Mouse (Mus musculus) MEL (cell line): ENCODE measurements at regions not wholly inside any gene's neighbourhood (a gene's known extent, or its start where the extent isn't known, plus 50 kb on each side); places are given as distances from the start of the nearest gene placed in this dataset.

Experiments used
- BHLHE40 ChIP-seq: IDR thresholded peaks from 2 replicates; pipeline ENCODE4 v1.6.1; 2012; ENCODE audit warnings: low read depth, mild to moderate bottlenecking, inconsistent platforms, low read length, improper control_type of control experiment, borderline replicate concordance
- CTCF ChIP-seq, 3 experiments: IDR thresholded peaks in 2 of 3; conservative IDR thresholded peaks in 1 of 3; 2 replicates each; pipeline ENCODE4 v1.5.1; 2011 to 2012; ENCODE audit warnings: low read length in 3 of 3, low read depth in 2 of 3, mild to moderate bottlenecking in 2 of 3, improper control_type of control experiment in 1 of 3, inconsistent platforms in 1 of 3, mixed read lengths in 1 of 3, moderate library complexity in 1 of 3; ENCODE audit not compliant: control insufficient read depth in 1 of 3, insufficient read depth in 1 of 3, poor library complexity in 1 of 3, severe bottlenecking in 1 of 3
- GABPA ChIP-seq: IDR thresholded peaks from 2 replicates; pipeline ENCODE4 v1.6.1; 2012; ENCODE audit warnings: low read depth, mild to moderate bottlenecking, inconsistent platforms, low read length, improper control_type of control experiment, moderate library complexity
- GATA1 ChIP-seq: IDR thresholded peaks from 2 replicates; pipeline ENCODE4 v1.6.1; 2011; ENCODE audit warnings: low read depth, low read length, improper control_type of control experiment
- JUND ChIP-seq: IDR thresholded peaks from 2 replicates; pipeline ENCODE4 v1.6.1; 2011; ENCODE audit warnings: low read depth, mild to moderate bottlenecking, improper control_type of control experiment, low read length
- KAT2A ChIP-seq: conservative IDR thresholded peaks from 2 replicates; pipeline ENCODE4 v1.6.1; 2012; ENCODE audit warnings: low read depth, low read length, improper control_type of control experiment, inconsistent platforms
- MXI1 ChIP-seq: IDR thresholded peaks from 2 replicates; pipeline ENCODE4 v1.6.1; 2011; ENCODE audit warnings: mild to moderate bottlenecking, low read depth, low read length, improper control_type of control experiment
- NELFE ChIP-seq: IDR thresholded peaks from 2 replicates; pipeline ENCODE4 v1.6.1; 2011; ENCODE audit warnings: low read depth, low read length, improper control_type of control experiment
- NRF1 ChIP-seq: IDR thresholded peaks from 2 replicates; pipeline ENCODE4 v1.6.1; 2014; ENCODE audit warnings: low read depth, mild to moderate bottlenecking, inconsistent platforms, low read length, improper control_type of control experiment, moderate library complexity; ENCODE audit not compliant: poor library complexity, insufficient read depth, severe bottlenecking
- POLR2A ChIP-seq, 2 experiments: IDR thresholded peaks; 2 replicates each; pipeline ENCODE4 v1.6.1; 2011 to 2012; ENCODE audit warnings: low read length in 2 of 2, mild to moderate bottlenecking in 2 of 2, control low read depth in 1 of 2, improper control_type of control experiment in 1 of 2, low read depth in 1 of 2, moderate library complexity in 1 of 2; ENCODE audit not compliant: control insufficient read depth in 1 of 2, insufficient read depth in 1 of 2, poor library complexity in 1 of 2
- POLR2AphosphoS2 ChIP-seq: IDR thresholded peaks from 2 replicates; pipeline ENCODE4 v1.6.1; 2011; ENCODE audit warnings: low read length, improper control_type of control experiment
- TBP ChIP-seq: IDR thresholded peaks from 2 replicates; pipeline ENCODE4 v1.8.0; 2011; ENCODE audit warnings: low read depth, low read length, improper control_type of control experiment
- UBTF ChIP-seq: IDR thresholded peaks from 2 replicates; pipeline ENCODE4 v1.6.1; 2012; ENCODE audit warnings: low read depth, mild to moderate bottlenecking, inconsistent platforms, low read length, improper control_type of control experiment, moderate library complexity, borderline replicate concordance; ENCODE audit not compliant: insufficient read depth

DNA sequence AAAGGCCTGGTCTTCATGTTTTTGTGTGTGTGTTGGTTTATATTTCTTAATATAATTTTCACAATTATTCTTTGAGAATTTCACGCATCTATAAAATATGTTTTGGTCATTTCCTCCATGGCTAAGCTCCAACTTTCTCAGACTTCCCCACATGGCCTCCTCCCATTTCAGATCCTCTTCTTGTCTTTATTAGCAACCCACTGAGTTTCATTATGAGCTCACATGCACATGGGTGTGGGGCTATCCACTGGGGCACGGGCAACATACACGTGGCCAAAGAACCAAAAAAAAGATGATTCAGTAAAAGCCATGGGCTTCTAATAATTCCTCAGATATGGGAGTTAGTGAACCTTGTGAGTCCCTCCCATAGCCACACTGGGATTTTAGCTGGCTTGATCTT lies 50.1 kb upstream of the Mpp6 start:
- TF ChIP-seq NELFE = no peak
- no peak for TF ChIP-seq UBTF
- TF ChIP-seq TBP = no peak
- TF ChIP-seq CTCF (IDR thresholded peaks at IDR 0.05 in 2 of 3, conservative IDR thresholded peaks at IDR 0.05 in 1 of 3; ENCODE audit: control insufficient read depth in 1 of 3, insufficient read depth in 1 of 3, low read depth in 2 of 3, low read length in 3 of 3, poor library complexity in 1 of 3, severe bottlenecking in 1 of 3) = no peak
- no peak for TF ChIP-seq POLR2A (IDR thresholded peaks at IDR 0.05; ENCODE audit: control insufficient read depth in 1 of 2, insufficient read depth in 1 of 2, low read depth in 1 of 2, low read length in 2 of 2, poor library complexity in 1 of 2)
- TF ChIP-seq MXI1 = no peak
- TF ChIP-seq BHLHE40 = no peak
- TF ChIP-seq GABPA = no peak
- TF ChIP-seq NRF1 = no peak
- TF ChIP-seq GATA1 = no peak
- no peak for TF ChIP-seq KAT2A
- no peak for TF ChIP-seq JUND
- no peak for TF ChIP-seq POLR2AphosphoS2
